Mouse (Mus musculus): ENCODE data around the gene Hspe1. TPM values are rescaled to one million over a fixed set of nuclear protein-coding genes. Genes with fewer than 3 reads are reported as not detected.
"Not testable (repeated sequence)": the region's sequence is repeated elsewhere in the genome, so short reads cannot be mapped to it uniquely, and the experiment has no call there.

Hspe1 gene
- polyA plus RNA-seq, 1 experiment from 2014 or later: 329 TPM

DNA sequence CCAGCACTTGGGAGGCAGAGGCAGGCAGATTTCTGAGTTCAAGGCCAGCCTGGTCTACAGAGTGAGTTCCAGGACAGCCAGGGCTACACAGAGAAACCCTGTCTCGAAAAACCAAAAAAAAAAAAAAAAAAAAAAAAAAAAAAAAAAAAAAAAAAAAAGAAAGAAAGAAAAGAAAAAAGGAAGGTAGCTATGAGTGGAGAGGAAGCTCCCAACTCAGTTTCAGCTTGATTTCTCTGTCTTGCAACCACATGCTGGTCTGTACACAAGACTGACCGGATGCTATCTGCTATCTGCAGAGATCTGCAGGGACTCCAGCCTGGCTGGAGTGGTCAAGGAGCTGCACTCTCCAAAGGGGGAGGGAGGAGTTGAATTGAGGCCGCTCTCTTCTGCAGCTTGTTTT, 29.5 kb upstream of the Hspe1 start:
- not testable (repeated sequence) for H3K4me2 ChIP-seq (replicated peaks); H3K27ac ChIP-seq; H3K9me3 ChIP-seq; H3K9ac ChIP-seq; H3K27me3 ChIP-seq (replicated peaks); H3K4me1 ChIP-seq; H3K4me3 ChIP-seq; ATAC-seq (ENCODE audit: low FRiP score, low read depth)
- WGBS: 76% methylated on average over 2 of the region's 3 CpGs
- H3K36me3 ChIP-seq: peaks cover 13% of the 10 kb centered on the region

DNA sequence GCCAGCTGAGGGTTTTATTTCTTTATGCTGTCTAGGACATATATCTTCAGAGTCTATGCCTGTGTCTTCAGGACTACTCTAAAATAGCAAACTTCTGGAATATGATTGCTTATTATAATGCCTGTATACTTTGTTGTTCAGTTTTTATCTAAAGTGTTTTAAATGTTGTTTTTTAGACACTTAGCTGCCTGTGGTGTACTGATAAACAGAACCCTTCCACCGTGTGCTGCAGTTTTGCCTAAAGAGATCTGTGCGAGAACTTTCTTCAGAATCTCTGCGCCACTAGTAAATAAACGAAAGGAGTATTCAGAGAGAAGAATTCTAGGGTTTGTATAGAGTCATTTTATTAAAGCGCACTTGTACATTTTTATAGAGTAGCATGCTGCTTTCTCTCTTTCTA, 26.8 kb upstream of the Hspe1 start:
- 93% methylated on average over 5 of the region's 5 CpGs for WGBS
- peaks cover 28% of the 10 kb centered on the region for H3K36me3 ChIP-seq
- no peak overlapping the region for H3K4me2 ChIP-seq (replicated peaks)
- no peak for ATAC-seq (ENCODE audit: low FRiP score, low read depth)
- no peaks in the 10 kb centered on the region for H3K9me3 ChIP-seq
- H3K4me3 ChIP-seq: no peak overlapping the region
- no peak overlapping the region for H3K9ac ChIP-seq
- no peaks in the 10 kb centered on the region for H3K27me3 ChIP-seq (replicated peaks)
- no peaks in the 10 kb centered on the region for H3K4me1 ChIP-seq
- no peak overlapping the region for H3K27ac ChIP-seq

DNA sequence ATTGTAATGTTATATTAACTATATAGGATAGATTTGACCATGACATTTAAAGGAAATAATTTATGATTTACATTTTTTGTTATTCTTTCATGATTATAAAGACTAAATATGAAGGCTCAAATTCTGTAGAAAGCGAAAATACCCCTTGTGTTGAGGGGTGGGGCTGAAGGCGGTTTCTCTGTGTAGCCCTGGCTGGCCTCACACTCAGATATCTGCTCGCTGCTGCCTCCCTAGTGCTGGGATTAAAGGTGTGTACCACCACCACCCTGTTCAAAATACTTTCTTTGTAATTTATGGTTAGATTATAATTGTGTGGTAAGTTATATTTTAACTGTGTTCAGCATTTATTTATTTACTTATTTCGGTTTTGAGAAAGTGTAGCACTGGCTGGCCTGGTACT, 26.2 kb upstream of the Hspe1 start:
- 94% methylated on average over 4 of the region's 4 CpGs for WGBS
- Histone ChIP-seq H3K4me3 (no peak overlapping the region), H3K27me3 (replicated peaks) (no peaks in the 10 kb centered on the region), H3K36me3 (peaks cover 29% of the 10 kb centered on the region), H3K9ac (no peak overlapping the region), H3K27ac (no peak overlapping the region), H3K9me3 (no peaks in the 10 kb centered on the region), H3K4me1 (no peaks in the 10 kb centered on the region), H3K4me2 (replicated peaks) (no peak overlapping the region)
- ATAC-seq (ENCODE audit: low FRiP score, low read depth): no peak

DNA sequence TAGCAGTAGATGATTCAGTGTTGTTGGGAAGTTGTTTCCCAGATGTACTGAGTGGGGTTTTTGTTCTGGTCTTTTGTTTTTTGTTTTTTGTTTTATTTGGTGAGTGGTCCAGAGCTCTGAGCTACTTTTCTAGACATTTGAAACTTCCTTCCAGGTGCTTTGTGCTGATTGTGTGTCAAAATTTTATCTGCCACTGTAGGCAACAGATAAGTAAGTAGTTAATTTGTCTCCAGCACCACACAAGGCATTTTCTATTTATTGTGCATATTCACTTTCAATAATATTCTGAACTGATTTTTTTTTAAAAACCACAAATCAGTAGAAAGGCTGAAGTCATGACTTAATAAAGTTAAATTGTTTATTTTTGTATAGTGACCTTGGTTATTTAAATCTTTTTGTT, 15.6 kb upstream of the Hspe1 start:
- ATAC-seq (ENCODE audit: low FRiP score, low read depth); H3K27ac ChIP-seq; H3K4me3 ChIP-seq; H3K4me2 ChIP-seq (replicated peaks); H3K4me1 ChIP-seq; H3K27me3 ChIP-seq (replicated peaks); H3K9me3 ChIP-seq; H3K9ac ChIP-seq: not testable (repeated sequence)
- peaks cover 42% of the 10 kb centered on the region for H3K36me3 ChIP-seq

DNA sequence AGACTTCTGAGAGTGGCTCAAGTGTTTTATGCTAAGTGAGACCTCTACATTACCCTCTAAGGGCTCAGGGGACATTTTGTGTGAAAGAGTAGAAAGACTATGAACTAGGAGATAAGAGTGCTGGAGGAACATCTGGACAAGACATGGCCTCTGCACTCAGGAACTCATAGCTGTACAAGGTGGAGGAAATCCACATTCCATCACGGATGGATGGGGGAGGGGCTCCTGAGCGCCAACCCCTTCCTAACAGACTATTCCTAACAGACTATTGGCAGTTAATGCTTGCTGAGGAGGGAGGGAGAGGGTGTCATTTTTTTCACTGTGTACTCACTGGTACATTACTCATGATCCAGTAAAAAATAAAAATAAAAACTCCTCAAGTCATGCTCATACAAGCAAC, 13.2 kb upstream of the Hspe1 start:
- Histone ChIP-seq H3K27ac (no peak overlapping the region), H3K9ac (no peak overlapping the region), H3K36me3 (peaks cover 39% of the 10 kb centered on the region), H3K9me3 (no peaks in the 10 kb centered on the region), H3K4me2 (replicated peaks) (no peak overlapping the region), H3K4me1 (no peaks in the 10 kb centered on the region), H3K27me3 (replicated peaks) (no peaks in the 10 kb centered on the region), H3K4me3 (no peak overlapping the region)
- no peak for ATAC-seq (ENCODE audit: low FRiP score, low read depth)
- WGBS: 69% methylated on average over 2 of the region's 2 CpGs

DNA sequence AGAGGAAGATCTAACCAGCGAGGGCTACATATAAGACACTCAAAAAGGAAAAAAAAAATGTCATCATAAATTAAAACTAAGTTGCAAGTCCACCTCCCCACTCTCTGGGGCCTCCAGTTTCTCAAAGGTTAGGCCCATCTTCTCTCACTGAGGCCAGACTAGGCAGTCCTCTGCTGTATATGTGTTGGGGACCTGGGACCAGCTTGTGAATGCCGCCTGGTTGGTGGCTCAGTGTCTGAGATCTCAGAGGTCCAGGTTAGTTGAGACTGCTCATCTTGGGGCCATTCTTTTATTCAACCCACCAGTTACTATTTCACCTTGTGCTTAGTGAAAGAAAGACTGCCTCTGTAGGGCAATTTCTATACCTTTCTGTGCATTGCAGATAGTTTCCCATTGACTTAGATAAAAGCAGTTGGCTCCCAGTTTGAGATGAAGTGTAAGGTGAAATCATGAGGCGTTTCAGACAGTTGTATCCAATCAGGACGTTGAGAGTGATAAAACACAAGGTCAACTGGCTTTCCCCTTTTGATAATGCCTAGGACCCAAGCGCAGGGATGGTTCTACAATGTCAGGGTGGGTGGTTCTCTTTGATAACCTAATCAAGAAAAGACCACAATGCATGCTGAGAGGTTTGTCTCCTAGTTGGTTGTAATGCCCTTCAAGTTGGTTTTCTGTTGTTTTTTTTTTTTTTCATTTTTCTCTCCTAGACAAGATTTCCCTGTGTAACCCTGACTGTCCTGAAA, 12.1 kb upstream of the Hspe1 start:
- no peaks in the 10 kb centered on the region for H3K27me3 ChIP-seq (replicated peaks)
- H3K4me3 ChIP-seq: no peak overlapping the region
- H3K9ac ChIP-seq: no peak overlapping the region
- H3K27ac ChIP-seq: no peak overlapping the region
- H3K4me1 ChIP-seq: no peaks in the 10 kb centered on the region
- 71% methylated on average over 5 of the region's 5 CpGs for WGBS
- peaks cover 45% of the 10 kb centered on the region for H3K36me3 ChIP-seq
- ATAC-seq (ENCODE audit: low FRiP score, low read depth): no peak
- H3K9me3 ChIP-seq: no peaks in the 10 kb centered on the region
- no peak overlapping the region for H3K4me2 ChIP-seq (replicated peaks)

DNA sequence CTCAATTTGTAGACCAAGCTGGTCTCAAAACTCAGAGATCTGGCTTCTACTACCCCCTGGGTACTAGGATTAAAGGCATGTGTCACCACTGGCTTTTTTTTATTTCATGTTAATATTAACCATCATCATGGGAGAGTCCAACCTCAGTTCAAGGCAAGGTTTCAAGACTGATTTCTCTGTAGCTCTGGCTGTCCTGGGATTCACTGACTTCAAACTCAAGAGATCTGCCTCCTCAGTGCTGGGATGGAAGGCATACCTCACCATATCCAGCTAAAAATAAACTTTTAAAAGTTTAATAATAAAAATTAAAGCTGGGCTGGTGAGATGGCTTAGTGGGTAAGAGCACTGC, 11.6 kb upstream of the Hspe1 start:
- ATAC-seq (ENCODE audit: low FRiP score, low read depth): no peak
- Histone ChIP-seq H3K9me3 (no peaks in the 10 kb centered on the region), H3K9ac (no peak overlapping the region), H3K27me3 (replicated peaks) (no peaks in the 10 kb centered on the region), H3K4me3 (no peak overlapping the region), H3K4me2 (replicated peaks) (no peak overlapping the region), H3K27ac (no peak overlapping the region), H3K4me1 (no peaks in the 10 kb centered on the region), H3K36me3 (peaks cover 46% of the 10 kb centered on the region)

DNA sequence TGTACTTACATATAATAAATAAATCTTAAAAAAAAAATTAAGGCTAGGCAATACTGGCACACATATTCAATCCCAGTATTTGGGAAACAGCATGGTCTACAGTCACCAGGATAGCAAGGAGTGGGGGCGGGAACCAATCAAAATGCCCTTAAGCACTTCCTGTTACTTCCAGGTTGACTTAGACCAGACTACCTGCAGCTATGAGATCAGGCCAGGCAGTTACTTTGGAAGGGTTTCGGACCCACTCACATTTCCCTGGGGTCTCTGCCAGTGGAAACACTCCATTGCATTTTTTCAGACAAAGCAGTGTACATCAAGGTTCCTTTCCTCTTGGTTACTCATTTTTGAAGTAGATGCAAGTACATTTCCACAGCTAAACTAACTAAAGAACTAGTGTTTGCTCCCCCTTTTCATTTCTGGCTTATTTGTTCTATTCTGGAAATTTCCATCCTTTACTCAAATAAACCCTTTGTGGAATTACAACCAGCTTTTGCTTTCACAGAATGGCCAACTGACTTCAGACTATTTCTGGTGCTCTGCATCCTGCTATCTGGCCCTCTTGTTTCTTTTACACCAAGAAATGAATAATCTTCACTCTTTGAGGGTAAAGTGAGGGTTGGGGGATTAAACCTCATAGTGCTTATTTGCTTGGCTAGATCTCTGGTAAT, 10.9 kb upstream of the Hspe1 start:
- 89% methylated on average over 2 of the region's 2 CpGs for WGBS
- no peak for ATAC-seq (ENCODE audit: low FRiP score, low read depth)

DNA sequence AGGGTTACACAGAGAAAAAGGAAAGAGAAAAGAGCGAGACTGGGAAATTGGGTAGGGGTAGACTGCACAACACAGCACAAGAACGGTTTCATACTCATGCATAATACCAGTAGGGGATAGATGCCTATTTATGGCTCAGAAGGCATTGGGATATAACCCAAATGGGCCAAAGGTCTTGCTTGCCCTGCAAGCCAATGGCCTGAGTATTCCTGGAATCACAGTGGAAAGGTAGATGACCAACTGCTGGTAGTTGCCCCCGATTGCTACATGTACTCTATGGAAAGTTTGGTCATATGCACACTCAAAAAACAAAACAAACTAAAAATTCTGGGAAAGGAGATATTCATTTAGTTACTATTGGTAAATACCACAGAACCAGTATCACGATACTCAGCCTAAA, 8.3 kb upstream of the Hspe1 start:
- Histone ChIP-seq H3K9me3 (no peaks in the 10 kb centered on the region), H3K4me3 (no peak overlapping the region), H3K4me1 (no peaks in the 10 kb centered on the region), H3K27ac (no peak overlapping the region), H3K27me3 (replicated peaks) (no peaks in the 10 kb centered on the region), H3K4me2 (replicated peaks) (no peak overlapping the region), H3K9ac (no peak overlapping the region), H3K36me3 (peaks cover 67% of the 10 kb centered on the region)
- no peak for ATAC-seq (ENCODE audit: low FRiP score, low read depth)
- 95% methylated on average over 4 of the region's 4 CpGs for WGBS

More for the DNA sequence above, 10.9 kb upstream of the Hspe1 start:
- Histone ChIP-seq H3K4me2 (replicated peaks) (no peak overlapping the region), H3K27me3 (replicated peaks) (no peaks in the 10 kb centered on the region), H3K4me3 (no peak overlapping the region), H3K36me3 (peaks cover 45% of the 10 kb centered on the region), H3K9ac (no peak overlapping the region), H3K4me1 (no peaks in the 10 kb centered on the region), H3K9me3 (no peaks in the 10 kb centered on the region), H3K27ac (no peak overlapping the region)

DNA sequence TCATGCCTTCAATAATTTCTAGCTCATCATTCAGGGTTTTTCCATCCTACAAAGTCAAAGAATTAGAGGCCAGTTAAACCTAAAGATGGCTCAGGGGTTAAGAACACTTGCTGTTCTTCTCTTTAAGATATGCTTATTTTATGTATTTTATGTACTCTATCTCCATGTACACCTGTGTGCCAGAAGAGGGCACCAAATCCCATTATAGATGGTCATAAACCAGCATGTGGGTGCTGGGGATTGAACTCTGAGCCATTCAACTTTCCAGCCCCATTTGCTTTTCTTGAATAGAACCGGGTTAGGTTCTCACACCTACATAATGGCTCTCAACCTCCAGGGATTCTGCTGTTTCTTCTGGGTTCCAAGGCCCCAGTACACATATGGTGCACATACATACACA, 5.8 kb upstream of the Hspe1 start:
- Histone ChIP-seq H3K9me3 (no peaks in the 10 kb centered on the region), H3K4me1 (peaks cover 14% of the 10 kb centered on the region), H3K9ac (no peak overlapping the region), H3K27ac (no peak overlapping the region), H3K4me3 (no peak overlapping the region), H3K27me3 (replicated peaks) (no peaks in the 10 kb centered on the region), H3K4me2 (replicated peaks) (no peak overlapping the region), H3K36me3 (peaks cover 66% of the 10 kb centered on the region)
- WGBS: 27% methylated on average over 1 of the region's 1 CpGs
- ATAC-seq (ENCODE audit: low FRiP score, low read depth): no peak

DNA sequence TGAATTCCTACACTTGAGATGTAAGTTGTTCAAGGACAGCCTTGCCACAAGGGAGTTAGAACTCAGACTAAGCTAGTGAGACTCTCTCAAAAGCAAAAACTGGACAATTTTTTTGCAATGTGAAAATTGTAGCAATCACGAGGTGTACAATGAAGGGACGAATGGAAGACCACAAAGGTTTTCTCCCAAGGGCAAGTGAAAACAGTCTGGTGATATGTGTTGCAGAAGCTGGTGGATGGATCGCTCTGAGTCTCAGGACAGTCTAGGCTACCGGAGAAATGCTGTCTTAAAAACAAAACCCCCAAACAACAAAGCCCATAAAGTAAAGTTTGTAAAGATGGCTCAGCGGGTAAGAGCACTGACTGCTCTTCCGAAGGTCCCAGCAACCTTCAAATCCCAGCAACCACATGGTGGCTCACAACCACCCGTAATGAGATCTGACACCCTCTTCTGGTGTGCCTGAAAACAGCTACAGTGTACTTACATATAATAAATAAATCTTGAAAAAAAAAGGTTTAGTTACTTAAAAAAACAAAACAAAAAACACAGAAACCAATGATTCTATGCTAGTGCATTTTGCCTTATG, 2.1 kb upstream of the Hspe1 start:
- peak overlapping the region; percentile 84 for H3K4me2 ChIP-seq (replicated peaks)
- H3K27me3 ChIP-seq (replicated peaks): no peaks in the 10 kb centered on the region
- peaks cover 24% of the 10 kb centered on the region for H3K4me1 ChIP-seq
- no peak overlapping the region for H3K4me3 ChIP-seq
- H3K36me3 ChIP-seq: peaks cover 43% of the 10 kb centered on the region
- H3K9me3 ChIP-seq: no peaks in the 10 kb centered on the region
- H3K9ac ChIP-seq: no peak overlapping the region
- no peak overlapping the region for H3K27ac ChIP-seq
- ATAC-seq (ENCODE audit: low FRiP score, low read depth): no peak
- WGBS: 55% methylated on average over 7 of the region's 7 CpGs

DNA sequence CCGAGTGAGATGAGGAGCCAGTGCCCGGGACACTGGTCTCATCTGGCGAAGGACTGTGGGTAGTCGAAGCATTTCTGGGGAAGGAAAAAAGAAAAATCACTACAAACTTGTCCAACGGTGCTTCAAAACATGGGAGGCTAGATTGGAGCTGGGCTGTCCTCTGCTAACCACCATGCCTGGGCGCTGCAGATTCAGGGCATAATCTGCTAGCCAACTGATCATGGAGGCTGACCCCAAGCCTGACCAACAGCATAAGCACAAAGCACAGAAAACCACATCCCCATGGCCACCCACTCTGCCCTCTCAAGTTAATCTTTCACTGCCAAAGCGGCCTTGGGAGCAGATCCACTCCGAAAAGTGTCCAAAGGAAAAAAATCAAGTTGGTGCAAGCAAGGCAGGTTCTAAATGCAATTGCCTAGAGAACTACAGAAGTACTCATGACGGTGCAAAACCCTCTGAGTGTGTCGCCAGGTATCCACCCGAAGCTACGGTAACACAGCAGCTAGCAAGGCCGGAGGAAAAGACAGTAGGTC, 998 bp upstream of the Hspe1 start:
- no peak for ATAC-seq (ENCODE audit: low FRiP score, low read depth)
- H3K36me3 ChIP-seq: peaks cover 39% of the 10 kb centered on the region

More for the DNA sequence above, 998 bp upstream of the Hspe1 start:
- H3K27me3 ChIP-seq (replicated peaks): no peaks in the 10 kb centered on the region
- H3K9ac ChIP-seq: peak overlapping the region; percentile 93
- peak overlapping the region; percentile 89 for H3K4me3 ChIP-seq
- 1% methylated on average over 13 of the region's 13 CpGs for WGBS
- peaks cover 24% of the 10 kb centered on the region for H3K4me1 ChIP-seq
- peak overlapping the region; percentile 86; the same call in 1 of the 2 replicates for H3K27ac ChIP-seq
- no peaks in the 10 kb centered on the region for H3K9me3 ChIP-seq
- peak overlapping the region; percentile 84 for H3K4me2 ChIP-seq (replicated peaks)

All from neural tube, embryonic 12.5 days (tissue).